Mouse (Mus musculus): Measurements from ENCODE around the gene Fam110a. TPM values are rescaled to one million over a fixed set of nuclear protein-coding genes. Genes with fewer than 3 reads are reported as not detected.
A peak's percentile ranks its signal among the peaks of the same experiment; 100 is the strongest.

The Fam110a gene
- polyA plus RNA-seq, 1 experiment = 42.1 TPM

- TF ChIP-seq CTCF (IDR thresholded peaks at IDR 0.05; ENCODE audit: insufficient read depth, low read length) (no peak), POLR2A (IDR thresholded peaks at IDR 0.05; ENCODE audit: borderline replicate concordance, extremely low read depth, low read depth, low read length) (no peak)
- Histone ChIP-seq H3K4me3 (replicated peaks; ENCODE audit: extremely low read depth, low read depth, low read length) (no peak overlapping the region), H3K4me1 (ENCODE audit: control insufficient read depth, insufficient read depth, low read length) (peaks cover 41% of the 10 kb centered on the region)
- 53% methylated on average over 9 of the region's 9 CpGs for WGBS
- no peak for DNase-seq
Measured at GRCm38 (mm10) chr2:151967176-151967750, 12.8 kb downstream of the Fam110a start.

GRCm38 (mm10) chr2:151964052-151964451, 16.0 kb downstream of the Fam110a start:
- H3K4me1 ChIP-seq (ENCODE audit: control insufficient read depth, insufficient read depth, low read length) = peaks cover 38% of the 10 kb centered on the region
- no peak overlapping the region for H3K4me3 ChIP-seq (replicated peaks; ENCODE audit: extremely low read depth, low read depth, low read length)
- TF ChIP-seq POLR2A (IDR thresholded peaks at IDR 0.05; ENCODE audit: borderline replicate concordance, extremely low read depth, low read depth, low read length) (no peak), CTCF (IDR thresholded peaks at IDR 0.05; ENCODE audit: insufficient read depth, low read length) (no peak)
- no peak for DNase-seq
- 55% methylated on average over 9 of the region's 9 CpGs for WGBS

- Histone ChIP-seq H3K4me3 (replicated peaks; ENCODE audit: extremely low read depth, low read depth, low read length) (no peak overlapping the region), H3K4me1 (ENCODE audit: control insufficient read depth, insufficient read depth, low read length) (peaks cover 37% of the 10 kb centered on the region)
- TF ChIP-seq CTCF (IDR thresholded peaks at IDR 0.05; ENCODE audit: insufficient read depth, low read length) = no peak
- no peak for TF ChIP-seq POLR2A (IDR thresholded peaks at IDR 0.05; ENCODE audit: borderline replicate concordance, extremely low read depth, low read depth, low read length)
- 87% methylated on average over 5 of the region's 5 CpGs for WGBS
- no peak for DNase-seq
Measured at GRCm38 (mm10) chr2:151963319-151963718, 16.7 kb downstream of the Fam110a start.

- peak; percentile 50; the same call in 1 of the 2 replicates for TF ChIP-seq POLR2A (IDR thresholded peaks at IDR 0.05; ENCODE audit: borderline replicate concordance, extremely low read depth, low read depth, low read length)
- TF ChIP-seq CTCF (IDR thresholded peaks at IDR 0.05; ENCODE audit: insufficient read depth, low read length) = no peak
- Histone ChIP-seq H3K4me1 (ENCODE audit: control insufficient read depth, insufficient read depth, low read length) (peaks cover 30% of the 10 kb centered on the region), H3K4me3 (replicated peaks; ENCODE audit: extremely low read depth, low read depth, low read length) (no peak overlapping the region)
- WGBS = 42% methylated on average over 10 of the region's 10 CpGs
- peak; percentile 85 for DNase-seq
Measured at GRCm38 (mm10) chr2:151962474-151962873, 17.5 kb downstream of the Fam110a start.

GRCm38 (mm10) chr2:151961284-151962196, 18.5 kb downstream of the Fam110a start:
- Histone ChIP-seq H3K4me3 (replicated peaks; ENCODE audit: extremely low read depth, low read depth, low read length) (no peak overlapping the region), H3K4me1 (ENCODE audit: control insufficient read depth, insufficient read depth, low read length) (peaks cover 27% of the 10 kb centered on the region)
- TF ChIP-seq CTCF (IDR thresholded peaks at IDR 0.05; ENCODE audit: insufficient read depth, low read length) (no peak), POLR2A (IDR thresholded peaks at IDR 0.05; ENCODE audit: borderline replicate concordance, extremely low read depth, low read depth, low read length) (no peak)
- DNase-seq = no peak
- 58% methylated on average over 9 of the region's 9 CpGs for WGBS

GRCm38 (mm10) chr2:151959274-151959673, 20.7 kb downstream of the Fam110a start:
- no peak for TF ChIP-seq CTCF (IDR thresholded peaks at IDR 0.05; ENCODE audit: insufficient read depth, low read length)
- TF ChIP-seq POLR2A (IDR thresholded peaks at IDR 0.05; ENCODE audit: borderline replicate concordance, extremely low read depth, low read depth, low read length) = no peak
- Histone ChIP-seq H3K4me1 (ENCODE audit: control insufficient read depth, insufficient read depth, low read length) (peaks cover 27% of the 10 kb centered on the region), H3K4me3 (replicated peaks; ENCODE audit: extremely low read depth, low read depth, low read length) (no peak overlapping the region)
- no peak for DNase-seq
- 15% methylated on average over 5 of the region's 5 CpGs for WGBS

GRCm38 (mm10) chr2:151956500-151957137, 23.4 kb downstream of the Fam110a start:
- 57% methylated on average over 4 of the region's 4 CpGs for WGBS
- TF ChIP-seq CTCF (IDR thresholded peaks at IDR 0.05; ENCODE audit: insufficient read depth, low read length) (no peak), POLR2A (IDR thresholded peaks at IDR 0.05; ENCODE audit: borderline replicate concordance, extremely low read depth, low read depth, low read length) (no peak)
- Histone ChIP-seq H3K4me1 (ENCODE audit: control insufficient read depth, insufficient read depth, low read length) (peaks cover 16% of the 10 kb centered on the region), H3K4me3 (replicated peaks; ENCODE audit: extremely low read depth, low read depth, low read length) (no peak overlapping the region)
- DNase-seq = no peak

- H3K4me3 ChIP-seq (replicated peaks; ENCODE audit: extremely low read depth, low read depth, low read length) = no peak overlapping the region
- WGBS = 78% methylated on average over 8 of the region's 8 CpGs
- no peak for TF ChIP-seq POLR2A (IDR thresholded peaks at IDR 0.05; ENCODE audit: borderline replicate concordance, extremely low read depth, low read depth, low read length)
- TF ChIP-seq CTCF (IDR thresholded peaks at IDR 0.05; ENCODE audit: insufficient read depth, low read length) = no peak
- no peak for DNase-seq
- peaks cover 1% of the 10 kb centered on the region; the same call in 1 of the 2 replicates for H3K4me1 ChIP-seq (ENCODE audit: control insufficient read depth, insufficient read depth, low read length)
Measured at GRCm38 (mm10) chr2:151953665-151954064, 26.4 kb downstream of the Fam110a start.

- DNase-seq = no peak
- Histone ChIP-seq H3K4me1 (ENCODE audit: control insufficient read depth, insufficient read depth, low read length) (no peaks in the 10 kb centered on the region), H3K4me3 (replicated peaks; ENCODE audit: extremely low read depth, low read depth, low read length) (no peak overlapping the region)
- 83% methylated on average over 2 of the region's 2 CpGs for WGBS
- TF ChIP-seq CTCF (IDR thresholded peaks at IDR 0.05; ENCODE audit: insufficient read depth, low read length) = no peak
- no peak for TF ChIP-seq POLR2A (IDR thresholded peaks at IDR 0.05; ENCODE audit: borderline replicate concordance, extremely low read depth, low read depth, low read length)
Measured at GRCm38 (mm10) chr2:151949082-151949774, 30.8 kb downstream of the Fam110a start.

Measured in lung, adult 2 months (tissue).